Mouse (Mus musculus) thymus, adult 2 months (tissue): Measurements from ENCODE around the gene Glod4.

Source experiments
- CTCF ChIP-seq: fragments of 200-500 bp; IDR thresholded peaks from 2 replicates; pipeline ENCODE4 v1.5.1; 2012; ENCODE audit warnings: mild to moderate bottlenecking, control low read depth, low read length, moderate library complexity, borderline replicate concordance; ENCODE audit not compliant: control insufficient read depth, poor library complexity, insufficient read depth; ENCODE audit errors: extremely low read depth
- POLR2A ChIP-seq: fragments of 200-500 bp; IDR thresholded peaks from 2 replicates; pipeline ENCODE4 v1.6.1; 2012; ENCODE audit warnings: mild to moderate bottlenecking, low read length, control low read depth, moderate library complexity; ENCODE audit not compliant: control insufficient read depth, poor library complexity, insufficient read depth; ENCODE audit errors: extremely low read depth

DNA sequence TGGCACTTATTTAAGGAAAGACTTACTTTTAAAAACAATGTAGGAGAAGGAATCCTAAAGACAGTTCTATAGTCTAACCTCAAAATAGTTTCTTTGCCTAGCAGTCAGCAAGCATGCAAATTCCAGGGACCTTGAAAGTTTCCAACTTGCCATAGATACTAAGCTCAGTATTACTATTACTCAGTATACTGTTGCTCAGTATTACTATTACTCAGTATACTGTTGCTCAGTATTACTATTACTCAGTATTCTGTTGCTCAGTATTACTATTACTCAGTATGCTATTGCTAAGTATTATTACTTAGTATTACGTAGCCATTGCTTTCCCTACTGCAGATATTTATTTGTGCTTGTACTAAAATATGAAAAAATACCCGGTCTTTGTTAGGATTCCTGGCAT, 3.8 kb downstream of the Glod4 start:
- TF ChIP-seq POLR2A, result no peak
- no peak for TF ChIP-seq CTCF
